Mouse (Mus musculus): Measurements from ENCODE around the gene Susd1.

The Susd1 gene

DNA sequence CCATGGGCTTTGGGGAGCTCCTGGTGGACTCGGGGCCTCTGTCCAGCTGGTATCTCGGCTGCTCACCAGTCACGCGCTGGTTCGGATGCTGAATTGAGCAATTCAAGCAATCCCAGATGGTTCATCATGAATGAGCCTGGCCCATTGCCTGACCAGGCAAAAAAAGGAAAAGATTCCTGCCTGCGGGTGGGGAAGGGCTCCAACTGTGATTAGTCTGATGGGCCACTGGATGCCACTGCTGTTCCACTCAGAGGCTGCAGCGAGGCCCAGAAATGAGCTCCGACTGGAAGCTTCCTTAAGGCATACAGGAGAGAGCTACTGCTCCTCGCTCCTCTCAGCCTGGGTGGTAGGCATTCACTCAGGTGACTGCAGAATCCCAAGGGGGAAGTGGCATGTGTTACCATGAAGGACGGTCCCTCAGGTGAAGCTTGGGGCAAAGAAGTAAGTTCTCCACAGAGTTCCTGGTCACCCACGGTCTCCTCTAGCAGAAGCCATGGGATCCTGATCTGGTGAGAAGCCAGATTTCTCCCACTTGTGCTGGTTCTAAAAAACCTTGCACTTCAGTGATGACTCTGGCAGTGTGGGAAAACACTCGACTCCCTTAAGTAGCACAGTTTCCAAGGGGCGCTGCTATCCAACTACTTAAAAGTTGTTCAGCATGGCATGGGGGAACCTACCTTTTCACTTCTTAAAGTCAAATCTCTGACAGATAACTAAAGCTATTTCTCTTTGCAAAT, 57.3 kb downstream of the Susd1 start:
- no peak for DNase-seq (ENCODE audit: low read depth)

DNA sequence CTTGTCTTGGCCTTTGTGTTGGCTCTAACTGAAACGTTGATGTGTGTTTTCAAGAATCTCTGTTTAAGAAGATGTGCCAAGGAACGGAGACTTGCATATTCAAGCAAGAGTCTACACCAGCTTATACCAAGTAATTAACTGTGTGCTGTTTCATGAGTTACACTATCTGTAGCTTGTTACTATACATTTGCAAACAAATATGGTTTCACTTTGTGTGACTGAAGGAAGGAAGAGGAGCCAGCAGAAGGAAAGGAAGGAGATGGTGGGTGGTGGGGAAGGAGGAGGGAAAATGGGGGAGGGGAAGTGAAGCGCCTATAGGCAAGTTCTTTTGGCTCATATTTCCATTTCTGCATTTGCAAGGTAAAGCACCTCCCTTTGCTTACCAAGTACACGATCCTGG, 58.0 kb downstream of the Susd1 start:
- no peak for DNase-seq (ENCODE audit: low read depth)

DNA sequence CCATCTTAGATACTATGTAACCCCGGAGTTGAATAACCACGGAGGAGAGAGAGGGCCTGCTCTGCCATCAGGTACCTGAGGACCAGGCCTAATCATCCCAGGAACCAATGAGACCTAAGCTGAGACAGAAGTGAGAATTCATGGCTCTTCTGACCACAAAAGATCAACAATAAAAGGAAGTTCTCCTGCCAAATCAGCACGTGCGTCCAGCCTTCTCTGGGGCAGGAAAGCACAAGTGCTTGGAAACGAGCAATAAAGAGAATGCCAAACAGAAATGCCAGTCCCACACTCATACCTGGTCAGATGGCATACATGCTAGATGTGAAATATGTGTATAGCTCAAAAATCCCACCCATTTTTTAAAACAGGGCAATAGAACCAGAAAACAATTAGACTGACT, 58.6 kb downstream of the Susd1 start:
- no peak for DNase-seq (ENCODE audit: low read depth)

GRCm38 (mm10) chr4:59378631-59379030, 59.8 kb downstream of the Susd1 start:
- no peak for DNase-seq (ENCODE audit: low read depth)

- no peak for DNase-seq (ENCODE audit: low read depth)
Observed at GRCm38 (mm10) chr4:59374271-59374938, 64.0 kb downstream of the Susd1 start.

DNA sequence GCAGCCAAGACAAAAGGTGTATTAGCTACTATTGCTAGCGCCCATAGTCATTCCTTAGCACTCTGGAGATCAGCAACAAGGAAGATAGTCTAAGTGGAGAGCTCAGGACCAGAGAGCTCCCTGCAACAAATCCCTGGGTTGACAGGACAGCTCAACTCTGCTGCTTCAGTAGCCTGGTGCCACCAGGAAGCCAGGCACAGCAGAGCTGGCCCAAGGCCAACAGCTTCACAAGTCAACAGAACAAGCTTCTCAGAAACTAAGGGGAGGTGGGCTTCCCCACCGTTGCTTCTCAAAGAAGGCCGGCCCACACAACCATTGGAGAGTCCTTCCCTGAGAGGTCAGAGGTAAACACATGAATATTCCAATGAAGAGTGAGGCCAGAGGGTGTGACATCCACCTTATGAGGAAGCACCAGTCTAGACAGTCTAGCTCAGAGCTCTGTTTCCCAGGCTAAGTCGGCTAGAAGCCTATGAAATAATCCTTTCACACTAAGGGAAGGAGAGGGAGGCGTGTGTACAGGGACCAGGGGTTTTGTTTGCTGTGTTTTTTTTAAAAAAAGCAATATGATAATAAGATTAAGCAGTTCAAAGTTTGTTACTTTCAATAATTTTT, 65.8 kb downstream of the Susd1 start:
- peak; percentile 38 for DNase-seq (ENCODE audit: low read depth)

GRCm38 (mm10) chr4:59371910-59372309, 66.5 kb downstream of the Susd1 start:
- DNase-seq (ENCODE audit: low read depth), result no peak

- no peak for DNase-seq (ENCODE audit: low read depth)
Observed at GRCm38 (mm10) chr4:59369941-59370340, 68.5 kb downstream of the Susd1 start.

- no peak for DNase-seq (ENCODE audit: low read depth)
Observed at GRCm38 (mm10) chr4:59368118-59368517, 70.3 kb downstream of the Susd1 start.

- peak; percentile 92 for DNase-seq (ENCODE audit: low read depth)
Observed at GRCm38 (mm10) chr4:59366206-59366605, 72.2 kb downstream of the Susd1 start.

GRCm38 (mm10) chr4:59365571-59365970, 72.9 kb downstream of the Susd1 start:
- DNase-seq (ENCODE audit: low read depth), result no peak

DNA sequence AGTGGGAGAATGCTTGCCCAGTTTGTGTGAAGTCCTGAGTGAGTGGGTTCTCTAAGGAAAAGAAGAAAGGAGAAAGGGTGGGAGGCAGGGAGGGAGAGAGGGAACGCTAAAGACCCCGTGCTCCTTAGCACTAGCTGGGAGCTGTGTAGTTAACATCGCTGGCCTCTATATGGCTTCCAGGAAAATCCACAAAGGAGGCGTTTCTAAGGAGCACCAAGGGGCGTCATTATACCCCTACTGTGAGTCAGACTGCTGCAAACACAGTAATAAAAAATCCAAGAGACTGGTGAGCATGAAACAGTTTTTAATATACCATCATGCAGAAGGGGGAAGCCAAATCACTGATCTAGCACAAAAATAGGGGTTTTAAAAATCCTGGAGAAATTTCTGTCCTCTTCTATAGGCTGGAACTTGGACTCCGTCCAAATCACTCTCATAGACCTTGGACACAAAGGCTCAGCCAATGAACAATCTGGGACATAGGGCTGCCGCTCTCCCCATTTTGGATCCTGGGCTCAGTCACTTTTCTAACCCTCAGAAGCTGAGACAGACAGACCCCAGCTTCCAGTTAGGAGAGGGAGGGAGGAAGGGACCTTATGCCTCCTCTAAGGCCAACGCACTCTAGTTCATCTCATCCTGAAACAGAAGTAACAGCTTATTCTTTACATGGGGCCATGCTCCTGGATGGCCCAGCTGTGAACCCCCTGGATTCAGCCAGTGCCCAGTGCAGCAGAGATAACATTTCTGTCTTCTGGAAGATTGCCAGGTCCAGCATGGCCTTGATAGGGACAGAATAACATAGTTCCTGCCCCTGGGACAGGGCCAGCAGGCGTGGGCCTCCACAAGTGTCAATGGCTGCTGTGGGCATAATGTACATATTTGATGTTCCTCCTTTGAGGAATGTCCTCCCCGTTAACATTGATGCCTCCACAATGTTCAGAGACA, 73.9 kb downstream of the Susd1 start:
- peak; percentile 43 for DNase-seq (ENCODE audit: low read depth)

GRCm38 (mm10) chr4:59363041-59363440, 75.4 kb downstream of the Susd1 start:
- DNase-seq (ENCODE audit: low read depth), result peak; percentile 87

DNA sequence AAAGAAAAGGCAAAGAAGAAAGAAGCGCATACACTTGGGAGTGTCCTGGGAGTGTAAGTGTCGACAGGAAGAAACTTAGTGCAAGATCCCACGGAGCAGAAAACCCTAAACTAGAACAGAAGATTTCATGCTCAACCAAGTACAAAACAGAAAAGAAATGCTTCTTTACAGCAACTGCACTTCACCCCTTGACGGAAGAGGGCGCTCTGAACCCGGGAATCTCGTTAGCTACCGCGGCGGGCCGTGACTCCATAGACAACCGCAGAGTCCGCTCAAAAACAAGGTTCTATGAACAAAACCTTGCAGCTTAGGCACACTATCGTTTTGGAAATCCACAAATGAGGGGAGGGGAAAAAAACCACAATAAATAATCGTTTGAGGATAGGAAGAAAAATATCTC, 77.7 kb downstream of the Susd1 start:
- DNase-seq (ENCODE audit: low read depth), result peak; percentile 31

- no peak for DNase-seq (ENCODE audit: low read depth)
Observed at GRCm38 (mm10) chr4:59359921-59360320, 78.5 kb downstream of the Susd1 start.

DNA sequence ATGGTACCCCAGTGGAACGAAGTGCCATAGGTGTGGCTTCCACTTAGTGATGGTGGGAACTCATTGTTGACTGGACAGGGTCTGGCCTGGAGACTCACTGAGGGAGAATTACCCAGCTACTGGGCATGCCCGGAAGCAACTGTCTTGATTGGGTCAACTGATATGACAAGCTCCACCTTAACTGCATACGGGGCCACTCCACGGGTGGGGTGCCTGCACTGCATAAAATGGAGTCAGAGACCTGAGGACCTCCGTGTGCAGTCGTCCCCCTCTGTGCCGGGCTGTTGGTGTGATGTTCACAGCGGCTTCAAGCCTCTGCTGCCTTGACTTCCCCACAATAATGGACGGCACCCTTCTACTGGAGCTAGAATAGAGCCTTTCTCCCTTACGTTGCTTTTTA, 79.5 kb downstream of the Susd1 start:
- no peak for DNase-seq (ENCODE audit: low read depth)

DNA sequence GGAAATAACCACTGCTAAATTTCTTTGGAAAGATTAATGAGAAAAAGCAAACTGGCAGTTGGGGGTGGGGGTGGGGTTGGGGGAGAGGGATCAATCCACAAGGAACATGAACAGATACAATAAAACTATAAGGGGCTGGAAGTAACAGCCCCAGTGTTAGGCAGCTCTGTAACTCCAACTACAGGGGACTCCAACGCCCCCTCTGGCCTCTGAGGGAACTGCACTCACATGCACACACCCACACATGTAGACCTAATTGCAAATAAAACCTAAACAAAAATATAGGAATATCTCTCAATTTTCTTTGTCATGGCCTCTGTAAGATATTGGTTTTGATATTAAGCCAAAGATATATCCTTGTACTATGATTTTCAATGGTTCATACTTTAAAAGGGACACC, 83.0 kb downstream of the Susd1 start:
- no peak for DNase-seq (ENCODE audit: low read depth)

- no peak for DNase-seq (ENCODE audit: low read depth)
Observed at GRCm38 (mm10) chr4:59354666-59355065, 83.8 kb downstream of the Susd1 start.

GRCm38 (mm10) chr4:59351938-59352337, 86.5 kb downstream of the Susd1 start:
- DNase-seq (ENCODE audit: low read depth), result no peak

DNA sequence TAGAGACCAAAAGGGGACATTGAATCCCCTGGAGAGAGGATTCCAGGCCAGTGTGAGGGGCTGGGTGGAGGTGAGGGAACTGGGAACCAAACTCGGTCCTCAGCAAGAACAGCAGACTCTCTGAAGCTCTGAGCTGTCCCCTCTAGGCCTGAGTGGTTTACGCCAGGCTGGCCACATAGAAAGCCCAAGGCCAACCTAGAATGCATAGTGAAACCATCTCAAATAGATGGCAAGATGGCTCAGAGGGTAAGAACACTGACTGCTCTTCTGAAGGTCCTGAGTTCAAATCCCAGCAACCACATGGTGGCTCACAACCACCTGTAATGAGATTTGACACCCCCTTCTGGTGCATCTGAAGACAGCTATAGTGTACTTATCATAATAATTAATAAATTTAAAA, 88.1 kb downstream of the Susd1 start:
- no peak for DNase-seq (ENCODE audit: low read depth)

GRCm38 (mm10) chr4:59349425-59350185, 88.8 kb downstream of the Susd1 start:
- no peak for DNase-seq (ENCODE audit: low read depth)
